In genomic region chr7:67662424-67662823, GRCm38 (mm10) we compare ENCODE assay signal across 23 mouse cellular contexts. TPM values are rescaled to one million over a fixed set of nuclear protein-coding genes. Genes with fewer than 3 reads are reported as not detected.
A peak's percentile ranks its signal among the peaks of the same experiment; 100 is the strongest.
DNase-seq lines count a peak whose midpoint lies in the region; ATAC-seq lines count a peak whose summit lies in the region.
"Had no signal": no experiment of that assay in that cellular context is flagged by ENCODE, and none has a peak within 500 bp of the region (broad histone marks: within the 10 kb centered on the region; RNA-seq: fewer than 3 reads in every experiment).

No protein-coding gene starts in this region.

- H3K9ac ChIP-seq in intestine, embryonic 15.5 days: no peak overlapping the region
- no peak overlapping the region for H3K9ac ChIP-seq in liver, embryonic 16.5 days (ENCODE audit: low read depth, low read length)
- H3K9ac ChIP-seq: heart, embryonic 15.5 days; limb, embryonic 12.5 days; stomach, embryonic 15.5 days had no signal

- no peak overlapping the region for H3K27ac ChIP-seq in intestine, embryonic 15.5 days
- H3K27ac ChIP-seq in liver, embryonic 16.5 days (ENCODE audit: low read length): no peak overlapping the region
- H3K27ac ChIP-seq: heart, embryonic 15.5 days; limb, embryonic 12.5 days; stomach, embryonic 15.5 days had no signal

- ATAC-seq in intestine, embryonic 15.5 days: peak; percentile 54; the same call in 1 of the 2 replicates
- ATAC-seq in liver, embryonic 16.5 days (ENCODE audit: low read depth): peak; percentile 81
- no peak for ATAC-seq in megakaryocyte progenitor cell, adult 5-6 weeks (replicated peaks; ENCODE audit: poor library complexity)
- ATAC-seq: hindbrain, embryonic 16.5 days had no signal

- no peaks in the 10 kb centered on the region for H3K4me1 ChIP-seq in intestine, embryonic 15.5 days (replicated peaks)
- no peaks in the 10 kb centered on the region for H3K4me1 ChIP-seq in liver, embryonic 16.5 days (ENCODE audit: control insufficient read depth, low read depth, low read length)

- no peak overlapping the region for H3K4me2 ChIP-seq in intestine, embryonic 15.5 days (replicated peaks)
- no peak overlapping the region for H3K4me2 ChIP-seq in liver, embryonic 16.5 days (ENCODE audit: low read depth, low read length)
- H3K4me2 ChIP-seq: heart, embryonic 15.5 days; limb, embryonic 12.5 days; stomach, embryonic 15.5 days had no signal

- no peaks in the 10 kb centered on the region for H3K27me3 ChIP-seq in intestine, embryonic 15.5 days (replicated peaks)
- H3K27me3 ChIP-seq in liver, embryonic 16.5 days (ENCODE audit: control insufficient read depth, insufficient read depth, low read depth, low read length): no peaks in the 10 kb centered on the region
- H3K27me3 ChIP-seq: heart, embryonic 15.5 days; limb, embryonic 12.5 days; megakaryocyte, embryonic 14.5 days; stomach, embryonic 15.5 days had no signal

- H3K9me3 ChIP-seq in intestine, embryonic 15.5 days: no peaks in the 10 kb centered on the region
- no peaks in the 10 kb centered on the region for H3K9me3 ChIP-seq in liver, embryonic 16.5 days (replicated peaks; ENCODE audit: control insufficient read depth, low read length)
- H3K9me3 ChIP-seq: G1E; heart, embryonic 15.5 days; limb, embryonic 12.5 days; stomach, embryonic 15.5 days had no signal

- peak; percentile 48 for DNase-seq in kidney, adult 18-20 months
- DNase-seq in kidney, postnatal 4 days: no peak
- DNase-seq in kidney, postnatal 25 days: peak; percentile 43 to 82
- DNase-seq in lung, postnatal 10 days: no peak
- DNase-seq in right cerebral cortex, postnatal 14 days: no peak
- DNase-seq: cerebellum, adult 2 months; cerebellum, postnatal 36 days; gastrocnemius, postnatal 10 days; heart, adult 18-20 months; lung, postnatal 14 days; midbrain, embryonic 14.5 days; right cerebral cortex, postnatal 25 days; thymus, adult 2 months had no signal

- 67% methylated on average over 5 of the region's 5 CpGs for WGBS in intestine, embryonic 15.5 days
- 52% methylated on average over 5 of the region's 5 CpGs for WGBS in liver, embryonic 16.5 days (ENCODE audit: insufficient replicate concordance)

- no peak overlapping the region for H3K4me3 ChIP-seq in intestine, embryonic 15.5 days (replicated peaks)
- H3K4me3 ChIP-seq in liver, embryonic 16.5 days (ENCODE audit: low read depth, low read length): no peak overlapping the region
- H3K4me3 ChIP-seq: heart, embryonic 15.5 days; limb, embryonic 12.5 days; megakaryocyte, embryonic 14.5 days; myocyte; stomach, embryonic 15.5 days had no signal

- no peaks in the 10 kb centered on the region for H3K36me3 ChIP-seq in intestine, embryonic 15.5 days
- peaks cover 2% of the 10 kb centered on the region; the same call in 1 of the 2 replicates for H3K36me3 ChIP-seq in liver, embryonic 16.5 days (ENCODE audit: control insufficient read depth, insufficient read depth)
- H3K36me3 ChIP-seq: G1E had no signal

RNA-seq across cellular contexts. Expression of gene Ttc23, which starts 15.2 kb away (rescaled TPM):
- polyA plus RNA-seq in intestine, embryonic 15.5 days (2015; fragmentation: Nextera tagmentation; extraction: Ambion mirVana): 20.9 and 21.8 TPM in 2 replicates
- polyA plus RNA-seq in liver, embryonic 16.5 days (2015; fragmentation: Nextera tagmentation; extraction: Ambion mirVana): 5.0 and 6.0 TPM in 2 replicates
- 0.56 and 1.8 TPM in 2 replicates for total RNA-seq in megakaryocyte progenitor cell, adult 5-6 weeks (2015)
- 1.8 and 2.9 TPM in 2 replicates for total RNA-seq in megakaryocyte progenitor cell, adult 5-6 weeks (2017)

RNA-seq across cellular contexts. Expression of gene Lrrc28, which starts 17.4 kb away (rescaled TPM):
- polyA plus RNA-seq in intestine, embryonic 15.5 days (2015; fragmentation: Nextera tagmentation; extraction: Ambion mirVana): 8.9 and 10.4 TPM in 2 replicates
- 5.3 and 6.6 TPM in 2 replicates for polyA plus RNA-seq in liver, embryonic 16.5 days (2015; fragmentation: Nextera tagmentation; extraction: Ambion mirVana)
- 6.2 and 9.6 TPM in 2 replicates for total RNA-seq in megakaryocyte progenitor cell, adult 5-6 weeks (2015)
- 15.3 and 16.9 TPM in 2 replicates for total RNA-seq in megakaryocyte progenitor cell, adult 5-6 weeks (2017)

Comparison
In these comparisons a context has a peak if more than half of its experiments do, and no peak if none do; other contexts are left out.
1. DNase-seq: peak in kidney, adult 18-20 months (single experiment) and kidney, postnatal 25 days (2 of 2); none in kidney, postnatal 4 days (0 of 2), lung, postnatal 10 days (single experiment) and right cerebral cortex, postnatal 14 days (single experiment).